Mouse (Mus musculus) MEL (cell line): Measurements from ENCODE around the gene Coq8b.

Experiments used
- CTCF ChIP-seq, 3 experiments: IDR thresholded peaks in 2 of 3; conservative IDR thresholded peaks in 1 of 3; 2 replicates each; pipeline ENCODE4 v1.5.1; 2011 to 2012; ENCODE audit warnings: low read length in 3 of 3, low read depth in 2 of 3, mild to moderate bottlenecking in 2 of 3, improper control_type of control experiment in 1 of 3, inconsistent platforms in 1 of 3, mixed read lengths in 1 of 3, moderate library complexity in 1 of 3; ENCODE audit not compliant: control insufficient read depth in 1 of 3, insufficient read depth in 1 of 3, poor library complexity in 1 of 3, severe bottlenecking in 1 of 3
- E2F4 ChIP-seq: IDR thresholded peaks from 2 replicates; pipeline ENCODE4 v1.6.1; 2011; ENCODE audit warnings: low read depth, low read length, improper control_type of control experiment, borderline replicate concordance
- GABPA ChIP-seq: IDR thresholded peaks from 2 replicates; pipeline ENCODE4 v1.6.1; 2012; ENCODE audit warnings: low read depth, mild to moderate bottlenecking, inconsistent platforms, low read length, improper control_type of control experiment, moderate library complexity
- GATA1 ChIP-seq: IDR thresholded peaks from 2 replicates; pipeline ENCODE4 v1.6.1; 2011; ENCODE audit warnings: low read depth, low read length, improper control_type of control experiment
- HCFC1 ChIP-seq: IDR thresholded peaks from 2 replicates; pipeline ENCODE4 v1.6.1; 2012; ENCODE audit warnings: low read depth, mild to moderate bottlenecking, inconsistent platforms, low read length, improper control_type of control experiment, moderate library complexity
- POLR2A ChIP-seq, 2 experiments: IDR thresholded peaks; 2 replicates each; pipeline ENCODE4 v1.6.1; 2011 to 2012; ENCODE audit warnings: low read length in 2 of 2, mild to moderate bottlenecking in 2 of 2, control low read depth in 1 of 2, improper control_type of control experiment in 1 of 2, low read depth in 1 of 2, moderate library complexity in 1 of 2; ENCODE audit not compliant: control insufficient read depth in 1 of 2, insufficient read depth in 1 of 2, poor library complexity in 1 of 2
- RCOR1 ChIP-seq: IDR thresholded peaks from 2 replicates; pipeline ENCODE4 v1.6.1; 2012; ENCODE audit warnings: low read depth, mild to moderate bottlenecking, inconsistent platforms, low read length, improper control_type of control experiment
- TBP ChIP-seq: IDR thresholded peaks from 2 replicates; pipeline ENCODE4 v1.8.0; 2011; ENCODE audit warnings: low read depth, low read length, improper control_type of control experiment

GRCm38 (mm10) chr7:27290555-27290954 lies 57.7 kb downstream of the Coq8b start:
- peak; percentile 25 to 56 (median 30); a peak in 5 of 6 replicates for TF ChIP-seq CTCF (IDR thresholded peaks at IDR 0.05 in 2 of 3, conservative IDR thresholded peaks at IDR 0.05 in 1 of 3; ENCODE audit: control insufficient read depth in 1 of 3, insufficient read depth in 1 of 3, low read depth in 2 of 3, low read length in 3 of 3, poor library complexity in 1 of 3, severe bottlenecking in 1 of 3)
- TF ChIP-seq HCFC1 = no peak
- no peak for TF ChIP-seq GATA1
- TF ChIP-seq GABPA = no peak
- TF ChIP-seq TBP = no peak
- no peak for TF ChIP-seq POLR2A (IDR thresholded peaks at IDR 0.05; ENCODE audit: control insufficient read depth in 1 of 2, insufficient read depth in 1 of 2, low read depth in 1 of 2, low read length in 2 of 2, poor library complexity in 1 of 2)
- no peak for TF ChIP-seq E2F4
- TF ChIP-seq RCOR1 = no peak
